Mouse (Mus musculus) lung, embryonic 15.5 days (tissue): ENCODE data around the gene Cdyl. TPM values are rescaled to one million over a fixed set of nuclear protein-coding genes. Genes with fewer than 3 reads are reported as not detected.

Experiments used
- ATAC-seq: fragments of 200-750 bp; cut with Nextera tagmentation; 2 replicates; pipeline ENCODE4 v1.8.0; 2017; ENCODE audit warnings: moderate number of reproducible peaks, borderline replicate concordance; ENCODE audit not compliant: low FRiP score, low TSS enrichment; ENCODE audit errors: extremely low read depth
- H3K27ac ChIP-seq: fragments of 300-500 bp; sonication (generic); 2 replicates; pipeline ENCODE4 v1.5.1; 2015; ENCODE audit warnings: moderate library complexity, mild to moderate bottlenecking, inconsistent platforms
- H3K27me3 ChIP-seq: fragments of 300-500 bp; sonication (generic); 2 replicates; pipeline ENCODE4 v1.6.1; 2015; ENCODE audit warnings: inconsistent platforms
- H3K36me3 ChIP-seq: fragments of 300-500 bp; sonication (generic); 2 replicates; pipeline ENCODE4 v1.6.1; 2015; ENCODE audit warnings: inconsistent platforms
- H3K4me1 ChIP-seq: fragments of 300-500 bp; sonication (generic); 2 replicates; pipeline ENCODE4 v1.6.1; 2015; ENCODE audit warnings: inconsistent platforms
- H3K4me2 ChIP-seq: fragments of 300-500 bp; sonication (generic); 2 replicates; pipeline ENCODE4 v1.6.1; 2015; ENCODE audit warnings: inconsistent platforms, mild to moderate bottlenecking, moderate library complexity
- H3K4me3 ChIP-seq: fragments of 300-500 bp; sonication (generic); 2 replicates; pipeline ENCODE4 v1.5.1; 2015; ENCODE audit warnings: mild to moderate bottlenecking, inconsistent platforms
- H3K9ac ChIP-seq: fragments of 300-500 bp; sonication (generic); 2 replicates; pipeline ENCODE4 v1.6.1; 2015; ENCODE audit warnings: inconsistent platforms
- H3K9me3 ChIP-seq: fragments of 300-500 bp; sonication (generic); 2 replicates; pipeline ENCODE4 v1.6.1; 2016; ENCODE audit warnings: inconsistent platforms
- WGBS: fragments of 180-500 bp; shearing (Covaris S2); methylation state at CpG from one replicate; pipeline ENCODE4 v1.1.7; 2015; 5-methylcytosine and 5-hydroxymethylcytosine counted together
- polyA plus RNA-seq: library from polyadenylated mRNA; unstranded; fragments of >200 nt; fragmentation: Nextera tagmentation; extraction: Ambion mirVana; gene quantifications from 2 replicates; pipeline ENCODE4 v1.2.1, GENCODE M21; 2015

The Cdyl gene
- 15.7 and 17.4 TPM in 2 replicates for polyA plus RNA-seq

- Histone ChIP-seq H3K36me3 (no peaks in the 10 kb centered on the region), H3K4me2 (no peak within 1 kb of the TSS), H3K27ac (no peak within 1 kb of the TSS), H3K9ac (no peak within 1 kb of the TSS), H3K4me3 (no peak within 1 kb of the TSS), H3K27me3 (no peaks in the 10 kb centered on the region), H3K9me3 (no peaks in the 10 kb centered on the region), H3K4me1 (no peaks in the 10 kb centered on the region)
- WGBS, result 60% methylated on average over 4 of the region's 4 CpGs
- no peak for ATAC-seq
These were observed at the start of gene Cdyl for GRCm38 (mm10) chr13:35659406-35659985. TSS of gene Cdyl (plus strand) at chr13:35659833.

DNA sequence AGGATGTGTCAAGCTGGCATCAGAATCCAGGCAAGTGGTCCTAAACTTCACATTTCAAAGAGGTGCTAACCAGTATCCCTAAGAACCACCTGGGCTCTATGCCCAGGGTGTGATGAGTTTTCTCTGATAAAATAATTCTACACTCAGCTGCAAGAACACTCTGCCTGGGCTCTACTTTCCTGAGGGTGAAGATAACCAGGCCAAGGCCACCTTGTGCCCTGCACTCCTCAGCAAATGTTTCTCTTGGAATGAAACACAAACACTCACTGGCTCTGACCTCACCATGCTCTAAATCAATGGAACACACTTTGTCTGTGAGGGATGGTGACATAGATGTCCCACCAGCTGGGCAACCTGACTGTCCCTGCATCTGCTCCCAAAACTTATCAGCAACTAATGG is 48.9 kb upstream of the Cdyl start:
- H3K27ac ChIP-seq, result no peak overlapping the region
- H3K9ac ChIP-seq, result no peak overlapping the region
- no peaks in the 10 kb centered on the region for H3K27me3 ChIP-seq
- no peaks in the 10 kb centered on the region for H3K4me1 ChIP-seq
- ATAC-seq, result no peak
- H3K4me2 ChIP-seq, result no peak overlapping the region
- no peaks in the 10 kb centered on the region for H3K36me3 ChIP-seq
- no peaks in the 10 kb centered on the region for H3K9me3 ChIP-seq
- H3K4me3 ChIP-seq, result no peak overlapping the region

DNA sequence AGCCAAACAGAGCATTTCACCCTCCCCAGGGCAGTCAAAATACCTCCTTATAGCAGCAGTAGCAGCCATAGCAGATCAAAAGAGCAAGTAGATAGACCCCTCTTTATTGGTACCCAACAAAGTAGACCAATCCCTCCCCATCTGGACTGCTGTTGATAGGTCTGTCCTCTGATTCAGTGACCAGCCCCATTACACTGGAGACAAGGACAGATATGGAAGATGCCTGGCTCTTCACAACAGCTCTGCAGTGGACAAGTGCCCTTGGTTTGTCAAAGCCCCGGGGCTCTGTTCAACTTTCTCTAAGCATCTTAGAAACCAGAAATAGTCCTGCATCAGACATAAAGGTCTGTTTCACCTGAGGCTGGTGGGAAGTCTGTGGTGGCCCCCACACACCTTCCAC is 47.1 kb upstream of the Cdyl start:
- Histone ChIP-seq H3K9me3 (no peaks in the 10 kb centered on the region), H3K27ac (no peak overlapping the region), H3K4me1 (no peaks in the 10 kb centered on the region), H3K27me3 (no peaks in the 10 kb centered on the region), H3K36me3 (no peaks in the 10 kb centered on the region), H3K9ac (no peak overlapping the region), H3K4me3 (no peak overlapping the region), H3K4me2 (no peak overlapping the region)
- no peak for ATAC-seq
- 95% methylated on average over 1 of the region's 1 CpGs for WGBS

DNA sequence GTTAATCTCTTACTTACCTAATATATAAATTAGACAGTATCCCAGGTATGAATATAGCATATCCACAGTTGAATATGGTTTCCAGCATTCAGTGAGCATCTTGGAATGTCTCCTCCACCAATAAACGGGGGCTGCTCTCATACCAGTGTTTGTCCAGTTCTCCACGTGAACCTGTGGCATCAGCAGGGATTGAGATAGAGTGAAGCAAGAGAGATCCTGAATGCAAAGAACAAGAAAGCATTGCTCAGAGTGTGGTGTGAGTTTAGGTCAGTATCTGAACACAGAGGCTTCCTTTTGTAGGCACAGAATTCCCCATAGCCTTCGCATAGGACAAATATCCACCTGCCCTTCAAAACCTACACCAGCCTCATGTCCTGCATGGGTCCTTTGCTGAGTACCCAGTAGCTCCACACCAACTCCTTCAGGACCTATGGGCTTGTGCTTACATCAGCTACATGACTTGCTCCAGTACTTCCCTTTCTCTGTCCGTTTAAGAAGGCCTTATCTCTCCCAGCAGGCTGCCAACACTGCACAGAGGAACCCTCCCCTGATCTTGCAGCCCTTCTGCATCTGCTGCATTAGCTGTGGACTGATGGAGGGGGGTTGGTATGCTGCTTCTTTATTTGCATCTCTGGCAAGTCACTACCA is 44.7 kb upstream of the Cdyl start:
- 67% methylated on average over 4 of the region's 4 CpGs for WGBS
- H3K27ac ChIP-seq, result no peak overlapping the region
- ATAC-seq, result no peak
- no peaks in the 10 kb centered on the region for H3K9me3 ChIP-seq
- no peaks in the 10 kb centered on the region for H3K4me1 ChIP-seq
- no peak overlapping the region for H3K4me2 ChIP-seq
- no peak overlapping the region for H3K4me3 ChIP-seq
- no peaks in the 10 kb centered on the region for H3K27me3 ChIP-seq
- no peak overlapping the region for H3K9ac ChIP-seq
- H3K36me3 ChIP-seq, result no peaks in the 10 kb centered on the region

DNA sequence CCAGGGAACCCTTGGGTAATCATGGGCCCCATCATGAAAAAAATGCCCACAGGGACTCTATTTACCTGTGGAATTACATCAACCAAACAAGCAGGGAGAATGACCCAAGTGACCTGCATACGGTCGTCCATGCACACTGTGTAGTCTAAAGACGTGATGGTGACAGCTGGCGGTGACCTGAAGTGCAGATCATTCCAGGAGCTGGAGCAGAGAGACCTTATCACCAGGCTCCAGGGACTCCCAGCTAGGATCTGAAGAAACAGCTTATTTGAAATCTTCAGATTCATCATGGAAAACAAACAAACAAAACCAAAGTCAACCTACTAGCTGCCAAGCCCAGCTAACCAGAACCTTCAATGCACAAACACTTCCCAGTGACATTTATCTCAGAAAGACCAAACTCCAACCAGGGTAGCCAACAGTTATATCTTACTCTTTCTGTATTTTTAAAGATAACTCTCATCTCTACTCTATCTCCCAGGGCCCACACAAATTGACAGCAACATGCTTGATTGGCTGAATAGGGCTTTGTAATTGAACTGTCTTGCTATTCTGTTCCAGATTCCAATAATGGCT is 43.0 kb upstream of the Cdyl start:
- 44% methylated on average over 4 of the region's 4 CpGs for WGBS
- Histone ChIP-seq H3K27ac (no peak overlapping the region), H3K4me3 (no peak overlapping the region), H3K27me3 (no peaks in the 10 kb centered on the region), H3K9me3 (no peaks in the 10 kb centered on the region), H3K36me3 (no peaks in the 10 kb centered on the region), H3K4me2 (no peak overlapping the region), H3K9ac (no peak overlapping the region), H3K4me1 (no peaks in the 10 kb centered on the region)
- no peak for ATAC-seq

GRCm38 (mm10) chr13:35619356-35619755 is 40.3 kb upstream of the Cdyl start:
- H3K27ac ChIP-seq, result no peak overlapping the region
- no peaks in the 10 kb centered on the region for H3K9me3 ChIP-seq
- H3K36me3 ChIP-seq, result no peaks in the 10 kb centered on the region
- H3K4me1 ChIP-seq, result no peaks in the 10 kb centered on the region
- no peak overlapping the region for H3K9ac ChIP-seq
- WGBS, result 89% methylated on average over 2 of the region's 2 CpGs
- ATAC-seq, result no peak
- H3K4me3 ChIP-seq, result no peak overlapping the region
- no peak overlapping the region for H3K4me2 ChIP-seq
- H3K27me3 ChIP-seq, result no peaks in the 10 kb centered on the region

GRCm38 (mm10) chr13:35620756-35621155 is 38.9 kb upstream of the Cdyl start:
- H3K27ac ChIP-seq, result no peak overlapping the region
- WGBS, result 63% methylated on average over 1 of the region's 1 CpGs
- H3K36me3 ChIP-seq, result no peaks in the 10 kb centered on the region
- no peaks in the 10 kb centered on the region for H3K4me1 ChIP-seq
- no peaks in the 10 kb centered on the region for H3K9me3 ChIP-seq
- no peak for ATAC-seq
- H3K27me3 ChIP-seq, result no peaks in the 10 kb centered on the region
- H3K9ac ChIP-seq, result no peak overlapping the region
- no peak overlapping the region for H3K4me2 ChIP-seq
- no peak overlapping the region for H3K4me3 ChIP-seq

GRCm38 (mm10) chr13:35624831-35625230 is 34.8 kb upstream of the Cdyl start:
- no peak for ATAC-seq
- WGBS, result 79% methylated on average over 3 of the region's 3 CpGs

GRCm38 (mm10) chr13:35625556-35625955 is 34.1 kb upstream of the Cdyl start:
- Histone ChIP-seq H3K9me3 (no peaks in the 10 kb centered on the region), H3K36me3 (no peaks in the 10 kb centered on the region)
- no peak for ATAC-seq

More at GRCm38 (mm10) chr13:35624831-35625230, 34.8 kb upstream of the Cdyl start:
- Histone ChIP-seq H3K4me3 (no peak overlapping the region), H3K36me3 (no peaks in the 10 kb centered on the region), H3K27ac (no peak overlapping the region), H3K4me2 (no peak overlapping the region), H3K4me1 (no peaks in the 10 kb centered on the region), H3K27me3 (no peaks in the 10 kb centered on the region), H3K9me3 (no peaks in the 10 kb centered on the region), H3K9ac (no peak overlapping the region)

GRCm38 (mm10) chr13:35627319-35627718 is 32.3 kb upstream of the Cdyl start:
- H3K4me2 ChIP-seq, result no peak overlapping the region
- H3K27ac ChIP-seq, result no peak overlapping the region
- no peaks in the 10 kb centered on the region for H3K4me1 ChIP-seq
- no peak overlapping the region for H3K4me3 ChIP-seq
- ATAC-seq, result no peak
- H3K9me3 ChIP-seq, result no peaks in the 10 kb centered on the region
- H3K9ac ChIP-seq, result no peak overlapping the region
- H3K27me3 ChIP-seq, result no peaks in the 10 kb centered on the region
- H3K36me3 ChIP-seq, result no peaks in the 10 kb centered on the region
- WGBS, result 52% methylated on average over 1 of the region's 1 CpGs

More at GRCm38 (mm10) chr13:35625556-35625955, 34.1 kb upstream of the Cdyl start:
- Histone ChIP-seq H3K27me3 (no peaks in the 10 kb centered on the region), H3K4me2 (no peak overlapping the region), H3K4me3 (no peak overlapping the region), H3K27ac (no peak overlapping the region), H3K4me1 (no peaks in the 10 kb centered on the region), H3K9ac (no peak overlapping the region)
- 73% methylated on average over 3 of the region's 3 CpGs for WGBS

DNA sequence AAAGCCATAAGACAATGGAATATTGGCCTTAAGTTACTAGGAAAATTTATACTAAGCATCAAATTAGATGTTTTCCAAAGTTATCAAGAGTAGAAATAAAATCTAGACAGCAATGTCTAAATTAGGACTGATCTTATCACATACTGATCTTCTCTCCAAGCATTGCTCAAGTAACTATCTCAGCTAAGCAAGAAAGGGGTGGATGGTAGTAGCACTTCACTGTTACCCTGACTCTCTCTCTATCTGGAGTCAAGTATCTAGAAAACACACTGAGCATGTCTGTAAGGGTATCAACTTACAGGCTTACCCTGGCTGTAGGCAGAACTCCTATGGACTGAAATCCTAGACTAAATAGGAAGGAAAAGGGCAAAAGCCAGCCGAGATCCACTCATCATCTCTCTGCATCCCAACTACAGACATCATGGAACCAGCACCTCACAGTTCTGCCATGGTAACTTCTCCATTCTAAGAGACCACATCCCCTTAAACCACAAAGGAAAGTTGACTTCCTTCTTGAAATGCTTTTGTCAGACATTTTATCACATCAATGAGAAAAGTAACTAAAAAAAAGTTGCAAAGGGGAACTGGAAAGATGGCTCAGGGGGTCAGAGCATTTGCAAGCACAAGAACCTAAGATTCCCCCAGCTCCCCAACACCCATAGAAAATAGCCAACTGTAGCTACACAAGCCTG is 12.4 kb upstream of the Cdyl start:
- ATAC-seq, result no peak
- Histone ChIP-seq H3K27me3 (no peaks in the 10 kb centered on the region), H3K27ac (no peak overlapping the region), H3K36me3 (no peaks in the 10 kb centered on the region), H3K9ac (no peak overlapping the region), H3K4me2 (no peak overlapping the region), H3K9me3 (no peaks in the 10 kb centered on the region), H3K4me1 (no peaks in the 10 kb centered on the region), H3K4me3 (no peak overlapping the region)
- WGBS, result 69% methylated on average over 1 of the region's 1 CpGs

DNA sequence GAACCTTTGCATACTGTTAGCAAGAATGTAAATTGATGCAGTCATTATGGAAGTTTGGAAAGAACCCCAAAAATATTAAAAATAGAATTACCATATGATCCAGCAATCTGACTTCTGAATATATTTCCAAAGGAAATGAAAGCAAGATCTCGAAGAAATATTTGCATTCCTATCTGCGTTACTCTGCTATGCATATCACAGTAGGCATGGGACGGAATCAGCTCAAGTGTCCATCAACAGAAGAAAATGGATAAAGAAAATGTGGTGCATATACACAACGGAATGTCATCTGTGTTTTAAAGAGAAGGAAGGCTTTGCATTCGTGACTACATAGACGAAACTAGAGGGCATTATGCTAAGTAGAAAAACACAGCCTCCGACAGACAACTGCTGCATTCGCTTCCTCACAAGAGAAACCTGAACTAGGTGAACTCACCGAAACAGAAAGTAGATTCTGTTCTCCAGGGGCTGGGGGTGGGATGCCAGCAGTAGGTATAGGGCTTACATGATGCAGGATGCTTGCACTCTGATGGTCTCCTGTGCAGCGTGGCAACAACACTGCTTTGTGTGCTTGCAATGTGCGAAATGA is 9.3 kb upstream of the Cdyl start:
- no peak for ATAC-seq

More for the DNA sequence above, 9.3 kb upstream of the Cdyl start:
- H3K9me3 ChIP-seq, result no peaks in the 10 kb centered on the region
- H3K27ac ChIP-seq, result no peak overlapping the region
- H3K9ac ChIP-seq, result no peak overlapping the region
- H3K4me3 ChIP-seq, result no peak overlapping the region
- no peaks in the 10 kb centered on the region for H3K36me3 ChIP-seq
- no peak overlapping the region for H3K4me2 ChIP-seq
- H3K4me1 ChIP-seq, result no peaks in the 10 kb centered on the region
- no peaks in the 10 kb centered on the region for H3K27me3 ChIP-seq
- 87% methylated on average over 11 of the region's 11 CpGs for WGBS
